Mouse (Mus musculus) midbrain, embryonic 11.5 days (tissue): ENCODE measurements around the gene Clasp2. TPM values are rescaled to one million over a fixed set of nuclear protein-coding genes. Genes with fewer than 3 reads are reported as not detected.

Experiments
- ATAC-seq: fragments of 200-750 bp; cut with Nextera tagmentation; 2 replicates; pipeline ENCODE4 v1.8.0; 2017; ENCODE audit warnings: moderate TSS enrichment, moderate library complexity; ENCODE audit not compliant: low FRiP score
- DNase-seq: peaks from one replicate; pipeline ENCODE4 v3.0.0; 2015; ENCODE audit warnings: low spot score; ENCODE audit errors: missing footprints
- H3K27ac ChIP-seq: fragments of 300-500 bp; sonication (generic); 2 replicates; pipeline ENCODE4 v1.5.1; 2014; ENCODE audit warnings: low read depth, low read length
- H3K27me3 ChIP-seq: fragments of 300-500 bp; sonication (generic); 2 replicates; pipeline ENCODE4 v1.6.1; 2014; ENCODE audit warnings: mild to moderate bottlenecking, low read length, moderate library complexity, mixed read lengths; ENCODE audit not compliant: control insufficient read depth, insufficient read depth
- H3K36me3 ChIP-seq: fragments of 300-500 bp; sonication (generic); 2 replicates; pipeline ENCODE4 v1.6.1; 2014; ENCODE audit warnings: mild to moderate bottlenecking, low read length, moderate library complexity, mixed read lengths; ENCODE audit not compliant: control insufficient read depth, insufficient read depth
- H3K4me1 ChIP-seq: fragments of 300-500 bp; sonication (generic); 2 replicates; pipeline ENCODE4 v1.6.1; 2014; ENCODE audit warnings: low read length; ENCODE audit not compliant: control insufficient read depth, insufficient read depth
- H3K4me2 ChIP-seq: fragments of 300-500 bp; sonication (generic); 2 replicates; pipeline ENCODE4 v1.6.1; 2014; ENCODE audit warnings: mild to moderate bottlenecking, moderate library complexity
- H3K4me3 ChIP-seq: fragments of 300-500 bp; sonication (generic); 2 replicates; pipeline ENCODE4 v1.5.1; 2014; ENCODE audit warnings: low read depth, low read length
- H3K9ac ChIP-seq: fragments of 300-500 bp; sonication (generic); 2 replicates; pipeline ENCODE4 v1.6.1; 2014; ENCODE audit warnings: low read length
- H3K9me3 ChIP-seq: fragments of 300-500 bp; sonication (generic); 2 replicates; pipeline ENCODE4 v1.6.1; 2016; ENCODE audit warnings: low read length; ENCODE audit not compliant: control insufficient read depth
- WGBS: fragments of 180-500 bp; shearing (Covaris S2); extraction: QIAGEN DNeasy Blood & Tissue Kit; methylation state at CpG from one replicate; pipeline ENCODE4 v1.1.7; 2014; 5-methylcytosine and 5-hydroxymethylcytosine counted together
- polyA plus RNA-seq: library from polyadenylated mRNA; unstranded; fragments of >200 nt; fragmentation: Nextera tagmentation; extraction: Ambion mirVana; gene quantifications from 2 replicates; pipeline ENCODE4 v1.2.1, GENCODE M21; 2014

Clasp2 gene
- polyA plus RNA-seq, 1 experiment from 2014 or later = 53.2 TPM

DNA sequence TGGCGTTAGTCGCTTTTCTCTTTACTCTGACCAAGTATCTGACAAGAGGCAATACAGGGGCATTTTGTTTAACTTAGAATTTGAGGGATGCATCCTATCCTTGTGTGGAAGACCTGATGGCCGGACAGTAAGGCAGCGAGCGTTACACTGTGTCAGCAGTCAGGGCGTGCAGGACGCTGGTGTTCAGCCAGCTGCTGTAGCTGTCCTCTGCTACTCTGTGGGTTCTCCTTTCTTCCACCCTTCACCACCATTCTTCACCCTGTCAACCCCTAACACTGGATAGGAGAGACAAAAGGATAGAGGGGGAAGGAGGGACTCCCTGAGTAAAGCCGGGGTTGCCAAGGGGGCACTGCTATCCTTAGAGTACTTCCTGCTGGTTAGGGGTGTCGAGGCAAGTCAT lies 87.4 kb downstream of the Clasp2 start:
- no peak overlapping the region for H3K9ac ChIP-seq
- ATAC-seq (no peak), DNase-seq (no peak)
- no peaks in the 10 kb centered on the region for H3K4me1 ChIP-seq
- 83% methylated on average over 9 of the region's 9 CpGs for WGBS
- no peaks in the 10 kb centered on the region for H3K36me3 ChIP-seq
- no peaks in the 10 kb centered on the region for H3K27me3 ChIP-seq
- no peaks in the 10 kb centered on the region for H3K9me3 ChIP-seq
- H3K27ac ChIP-seq = no peak overlapping the region
- no peak overlapping the region for H3K4me3 ChIP-seq
- H3K4me2 ChIP-seq = no peak overlapping the region

GRCm38 (mm10) chr9:113830219-113830618 lies 88.9 kb downstream of the Clasp2 start:
- no peak for ATAC-seq
- no peak for DNase-seq
- WGBS = 91% methylated on average over 3 of the region's 3 CpGs
- no peaks in the 10 kb centered on the region for H3K9me3 ChIP-seq
- no peak overlapping the region for H3K4me3 ChIP-seq
- H3K27me3 ChIP-seq = no peaks in the 10 kb centered on the region
- no peak overlapping the region for H3K9ac ChIP-seq
- H3K36me3 ChIP-seq = no peaks in the 10 kb centered on the region
- H3K4me2 ChIP-seq = no peak overlapping the region
- no peaks in the 10 kb centered on the region for H3K4me1 ChIP-seq
- no peak overlapping the region for H3K27ac ChIP-seq

- H3K9ac ChIP-seq = no peak overlapping the region
Measured at GRCm38 (mm10) chr9:113833481-113833880, 92.2 kb downstream of the Clasp2 start.

GRCm38 (mm10) chr9:113837001-113837400 lies 95.7 kb downstream of the Clasp2 start:
- WGBS = 95% methylated on average over 4 of the region's 4 CpGs
- Histone ChIP-seq H3K36me3 (no peaks in the 10 kb centered on the region), H3K27me3 (no peaks in the 10 kb centered on the region), H3K4me1 (no peaks in the 10 kb centered on the region), H3K4me2 (no peak overlapping the region), H3K27ac (no peak overlapping the region), H3K4me3 (no peak overlapping the region), H3K9me3 (no peaks in the 10 kb centered on the region), H3K9ac (no peak overlapping the region)
- no peak for ATAC-seq
- DNase-seq = no peak

More at GRCm38 (mm10) chr9:113833481-113833880, 92.2 kb downstream of the Clasp2 start:
- H3K36me3 ChIP-seq = no peaks in the 10 kb centered on the region
- no peak overlapping the region for H3K27ac ChIP-seq
- no peaks in the 10 kb centered on the region for H3K9me3 ChIP-seq
- no peaks in the 10 kb centered on the region for H3K27me3 ChIP-seq
- no peak overlapping the region for H3K4me3 ChIP-seq
- no peaks in the 10 kb centered on the region for H3K4me1 ChIP-seq
- no peak for ATAC-seq
- 87% methylated on average over 7 of the region's 7 CpGs for WGBS
- no peak overlapping the region for H3K4me2 ChIP-seq
- DNase-seq = no peak

DNA sequence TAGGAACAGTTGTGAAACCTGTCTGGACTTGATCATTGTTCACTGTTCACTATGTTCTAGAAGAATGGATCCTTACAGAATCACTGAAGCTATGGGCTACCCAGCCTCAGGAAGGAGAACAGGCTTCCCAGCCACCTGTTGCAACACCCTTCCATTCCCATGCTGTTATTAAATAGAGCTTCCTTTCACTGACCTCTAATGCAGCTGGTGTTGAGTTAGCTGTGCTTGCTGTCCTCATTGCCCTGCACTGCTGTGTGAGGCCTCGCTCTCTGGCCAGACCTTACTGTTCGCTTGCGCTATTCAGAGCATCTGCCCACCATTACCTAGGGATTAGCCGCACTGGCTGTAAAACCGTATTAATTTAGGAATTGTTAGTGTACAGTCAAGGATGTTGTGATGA lies 96.2 kb downstream of the Clasp2 start:
- no peak for DNase-seq
- Histone ChIP-seq H3K36me3 (no peaks in the 10 kb centered on the region), H3K4me3 (no peak overlapping the region), H3K4me1 (no peaks in the 10 kb centered on the region), H3K27ac (no peak overlapping the region), H3K27me3 (no peaks in the 10 kb centered on the region), H3K9me3 (no peaks in the 10 kb centered on the region), H3K9ac (no peak overlapping the region), H3K4me2 (no peak overlapping the region)
- ATAC-seq = no peak
- WGBS = 97% methylated on average over 5 of the region's 5 CpGs

DNA sequence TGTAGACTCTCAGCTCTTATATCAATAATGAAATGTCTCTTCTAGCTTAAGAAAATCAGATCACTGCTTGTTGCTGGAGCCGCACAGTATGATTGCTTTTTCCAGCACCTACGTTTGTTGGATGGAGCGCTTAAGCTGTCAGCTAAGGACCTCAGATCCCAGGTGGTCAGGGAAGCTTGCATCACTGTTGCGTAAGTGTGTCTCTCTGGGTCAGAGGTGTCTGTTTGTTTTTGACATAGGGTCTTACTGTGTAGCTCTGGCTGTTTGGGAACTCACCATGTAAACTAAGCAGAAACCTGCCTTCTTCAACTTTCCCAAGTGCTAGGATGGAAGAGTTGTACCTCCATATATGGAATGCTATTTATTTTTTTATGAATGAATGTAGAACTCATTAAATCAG lies 102.8 kb downstream of the Clasp2 start:
- no peak overlapping the region for H3K9ac ChIP-seq
- no peak overlapping the region for H3K4me2 ChIP-seq
- no peak overlapping the region for H3K4me3 ChIP-seq
- no peaks in the 10 kb centered on the region for H3K36me3 ChIP-seq
- H3K4me1 ChIP-seq = no peaks in the 10 kb centered on the region
- ATAC-seq (no peak), DNase-seq (no peak)
- H3K27ac ChIP-seq = no peak overlapping the region
- WGBS = 94% methylated on average over 4 of the region's 4 CpGs
- H3K9me3 ChIP-seq = no peaks in the 10 kb centered on the region
- H3K27me3 ChIP-seq = no peaks in the 10 kb centered on the region

GRCm38 (mm10) chr9:113855441-113855840 lies 114.2 kb downstream of the Clasp2 start:
- Histone ChIP-seq H3K36me3 (peaks cover 3% of the 10 kb centered on the region; the same call in 1 of the 2 replicates), H3K4me1 (no peaks in the 10 kb centered on the region), H3K4me2 (no peak overlapping the region), H3K9me3 (no peaks in the 10 kb centered on the region), H3K27ac (no peak overlapping the region), H3K4me3 (no peak overlapping the region), H3K9ac (no peak overlapping the region), H3K27me3 (no peaks in the 10 kb centered on the region)
- DNase-seq (no peak), ATAC-seq (no peak)
- WGBS = 92% methylated on average over 3 of the region's 3 CpGs

GRCm38 (mm10) chr9:113857281-113857928 lies 116.1 kb downstream of the Clasp2 start:
- DNase-seq (no peak), ATAC-seq (no peak)
- Histone ChIP-seq H3K4me2 (no peak overlapping the region), H3K9ac (no peak overlapping the region), H3K9me3 (no peaks in the 10 kb centered on the region), H3K4me1 (no peaks in the 10 kb centered on the region), H3K36me3 (peaks cover 3% of the 10 kb centered on the region; the same call in 1 of the 2 replicates), H3K27me3 (no peaks in the 10 kb centered on the region), H3K4me3 (no peak overlapping the region), H3K27ac (no peak overlapping the region)
- 89% methylated on average over 8 of the region's 8 CpGs for WGBS

DNA sequence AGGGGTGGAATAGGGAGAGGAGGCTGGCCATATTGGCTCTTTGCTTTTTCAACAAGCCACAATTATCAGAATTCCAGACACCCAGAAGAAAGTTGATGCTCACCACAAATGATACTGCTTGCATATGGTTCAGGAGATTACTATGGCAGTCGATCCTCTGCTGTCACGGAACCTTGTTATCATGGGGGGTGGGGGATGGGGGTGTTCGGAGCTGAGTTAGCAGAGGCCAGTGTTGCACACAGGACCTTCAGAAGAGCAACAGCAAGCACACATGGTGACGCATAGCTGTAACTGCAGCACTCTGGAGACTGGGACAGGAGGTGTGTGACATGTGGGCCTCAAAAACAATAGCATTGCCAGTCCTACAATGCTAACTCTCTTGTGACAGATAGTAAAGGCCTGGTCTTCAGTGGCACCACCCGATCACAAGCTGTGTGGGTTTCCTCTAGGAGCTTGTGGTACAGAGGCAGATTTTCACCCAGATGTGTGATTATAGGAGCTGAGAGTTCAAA lies 116.7 kb downstream of the Clasp2 start:
- Histone ChIP-seq H3K4me1 (no peaks in the 10 kb centered on the region), H3K27me3 (no peaks in the 10 kb centered on the region), H3K36me3 (peaks cover 3% of the 10 kb centered on the region; the same call in 1 of the 2 replicates), H3K9me3 (no peaks in the 10 kb centered on the region), H3K27ac (no peak overlapping the region), H3K9ac (no peak overlapping the region), H3K4me2 (no peak overlapping the region), H3K4me3 (no peak overlapping the region)
- no peak for ATAC-seq
- 88% methylated on average over 5 of the region's 5 CpGs for WGBS
- no peak for DNase-seq
